Mouse (Mus musculus) midbrain, postnatal 0 days (tissue): ENCODE data around the gene Fxyd2. TPM values are rescaled to one million over a fixed set of nuclear protein-coding genes. Genes with fewer than 3 reads are reported as not detected.

Experiments used
- ATAC-seq: fragments of 200-750 bp; cut with Nextera tagmentation; 2 replicates; pipeline ENCODE4 v1.8.0; 2017; ENCODE audit warnings: moderate number of reproducible peaks, mild to moderate bottlenecking, moderate TSS enrichment, moderate library complexity; ENCODE audit not compliant: low FRiP score
- DNase-seq: peaks from one replicate; pipeline ENCODE4 v3.0.0-alpha.2; 2015; ENCODE audit warnings: low spot score
- H3K27ac ChIP-seq: fragments of 300-500 bp; sonication (generic); 2 replicates; pipeline ENCODE4 v1.5.1; 2014; ENCODE audit warnings: low read depth, mild to moderate bottlenecking, low read length, mixed read lengths
- H3K27me3 ChIP-seq: fragments of 300-500 bp; sonication (generic); 2 replicates; pipeline ENCODE4 v1.6.1; 2014; ENCODE audit warnings: low read length, control low read depth, mixed read lengths; ENCODE audit not compliant: insufficient read depth
- H3K36me3 ChIP-seq: fragments of 300-500 bp; sonication (generic); 2 replicates; pipeline ENCODE4 v1.6.1; 2014; ENCODE audit warnings: low read length, control low read depth, mixed read lengths; ENCODE audit not compliant: insufficient read depth
- H3K4me1 ChIP-seq: fragments of 300-500 bp; sonication (generic); 2 replicates; pipeline ENCODE4 v1.6.1; 2014; ENCODE audit warnings: mild to moderate bottlenecking, control low read depth, antibody characterized with exemption, low read length, mixed read lengths; ENCODE audit not compliant: insufficient read depth
- H3K4me2 ChIP-seq: fragments of 300-500 bp; sonication (generic); 2 replicates; pipeline ENCODE4 v1.6.1; 2014; ENCODE audit warnings: low read depth, mild to moderate bottlenecking, low read length, mixed read lengths; ENCODE audit not compliant: poor library complexity, severe bottlenecking
- H3K4me3 ChIP-seq: fragments of 300-500 bp; sonication (generic); 2 replicates; pipeline ENCODE4 v1.5.1; 2014; ENCODE audit warnings: low read depth, mild to moderate bottlenecking, low read length, moderate library complexity
- H3K9ac ChIP-seq: fragments of 300-500 bp; sonication (generic); replicated peaks from 2 replicates; pipeline ENCODE4 v1.6.1; 2014; ENCODE audit warnings: mild to moderate bottlenecking, low read length, moderate library complexity, mixed read lengths; ENCODE audit not compliant: poor library complexity, severe bottlenecking
- H3K9me3 ChIP-seq: fragments of 300-500 bp; sonication (generic); 2 replicates; pipeline ENCODE4 v1.6.1; 2016; ENCODE audit warnings: low read length, control low read depth
- CTCF ChIP-seq: IDR thresholded peaks from 2 replicates; pipeline ENCODE4 v1.5.1; 2016; ENCODE audit warnings: antibody characterized with exemption, mild to moderate bottlenecking
- WGBS: fragments of 180-500 bp; shearing (Covaris S2); extraction: QIAGEN DNeasy Blood & Tissue Kit; methylation state at CpG from one replicate; pipeline ENCODE4 v1.1.7; 2014; 5-methylcytosine and 5-hydroxymethylcytosine counted together
- polyA plus RNA-seq: library from polyadenylated mRNA; unstranded; fragments of >200 nt; fragmentation: Nextera tagmentation; extraction: Ambion mirVana; gene quantifications from 2 replicates; pipeline ENCODE4 v1.2.1, GENCODE M21; 2015
- total RNA-seq: library from RNA; depleted of rRNA; stranded (reverse); fragments of >200 nt; gene quantifications from 2 replicates; pipeline ENCODE4 v1.2.3, GENCODE M21; 2014

Fxyd2 gene
- total and polyA plus RNA-seq, 2 experiments from 2014 or later, result 21.0 to 40.8 TPM

DNA sequence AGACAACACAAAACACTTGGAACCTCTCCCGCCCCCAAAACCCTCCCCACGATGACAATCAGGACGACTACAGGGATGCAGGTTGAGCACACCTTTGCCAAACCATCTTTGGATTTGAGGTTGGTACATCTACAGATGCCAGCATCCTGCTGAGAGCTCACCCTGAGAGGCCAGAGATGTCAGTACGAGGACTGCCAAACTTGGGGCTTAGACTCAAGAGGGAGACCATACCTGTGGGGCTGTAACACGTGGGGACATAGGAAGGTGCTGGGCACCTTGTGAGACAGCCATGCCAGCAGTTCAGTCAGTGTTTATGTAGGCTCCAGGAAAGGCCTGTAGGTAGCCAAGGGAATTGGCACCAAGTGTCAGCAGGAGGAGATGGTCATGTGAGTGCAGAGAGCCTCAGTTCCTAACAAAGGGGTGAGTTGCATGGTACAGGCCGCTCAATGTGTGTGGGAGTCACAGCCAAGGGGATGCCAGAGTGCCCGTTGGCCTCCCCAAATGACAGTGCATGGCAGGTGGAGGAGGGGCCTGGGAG lies 23.4 kb downstream of the Fxyd2 start:
- Histone ChIP-seq H3K9ac (no peak overlapping the region), H3K4me1 (no peaks in the 10 kb centered on the region), H3K9me3 (no peaks in the 10 kb centered on the region), H3K4me2 (no peak overlapping the region), H3K4me3 (no peak overlapping the region), H3K27me3 (no peaks in the 10 kb centered on the region), H3K36me3 (no peaks in the 10 kb centered on the region), H3K27ac (no peak overlapping the region)
- TF ChIP-seq CTCF, result no peak
- WGBS, result 79% methylated on average over 7 of the region's 7 CpGs
- ATAC-seq (no peak), DNase-seq (no peak)

DNA sequence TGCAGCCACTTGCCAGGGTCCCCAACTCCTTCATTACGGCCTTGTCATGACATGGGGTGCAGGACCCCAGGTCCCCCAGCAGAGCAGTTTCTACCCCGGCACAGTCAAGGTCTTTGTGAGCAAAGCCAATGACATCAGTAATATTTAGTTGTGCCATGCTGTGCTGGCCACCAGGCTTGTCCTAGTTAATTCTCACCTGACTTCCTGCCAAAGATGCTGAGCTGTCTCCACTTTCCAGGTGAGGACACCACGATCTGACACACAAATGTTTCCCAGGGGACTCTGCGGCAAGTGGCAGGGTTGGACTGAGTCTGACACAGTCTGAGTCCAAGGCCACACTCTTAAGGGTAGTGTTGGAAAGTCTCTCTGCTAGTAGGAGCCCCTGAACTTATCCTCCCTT lies 27.0 kb downstream of the Fxyd2 start, which contains the start of gene Dscaml1:
Gene Dscaml1 (plus strand): TSS at position 173 of the 400 bp plus-strand sequence.
- Histone ChIP-seq H3K36me3 (no peaks in the 10 kb centered on the region), H3K27me3 (0 out of 2 replicates have a peak, but pooled peaks cover 2% of the 10 kb centered on the region), H3K9me3 (no peaks in the 10 kb centered on the region), H3K9ac (no peak within 1 kb of the TSS), H3K27ac (no peak within 1 kb of the TSS), H3K4me3 (no peak within 1 kb of the TSS), H3K4me1 (no peaks in the 10 kb centered on the region), H3K4me2 (no peak within 1 kb of the TSS)
- DNase-seq, result no peak
- 86% methylated on average over 4 of the region's 4 CpGs for WGBS
- TF ChIP-seq CTCF, result no peak
- ATAC-seq, result no peak

DNA sequence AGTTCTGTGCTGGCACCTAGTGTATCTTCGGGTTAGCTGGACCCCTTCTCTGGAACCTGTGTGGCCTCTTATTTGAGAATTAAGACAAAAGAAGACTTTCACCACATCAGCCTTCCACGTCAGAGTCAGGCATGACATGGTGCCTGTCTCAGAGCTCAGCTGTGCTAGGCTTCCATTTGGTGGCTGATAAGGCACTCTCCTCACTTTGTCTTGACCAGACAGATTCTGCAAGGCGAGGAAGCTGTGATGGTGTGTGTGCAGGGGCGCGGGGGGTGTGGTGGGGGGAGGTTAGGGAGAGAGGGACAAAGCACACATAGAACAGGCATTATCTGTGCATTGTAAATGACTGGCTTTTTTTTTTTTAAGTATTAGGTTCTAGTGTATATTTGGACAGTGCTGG lies 29.9 kb downstream of the Fxyd2 start:
- Histone ChIP-seq H3K9me3 (no peaks in the 10 kb centered on the region), H3K4me1 (peaks cover 9% of the 10 kb centered on the region; the same call in 1 of the 2 replicates), H3K4me2 (peak overlapping the region; percentile 87), H3K27me3 (0 out of 2 replicates have a peak, but pooled peaks cover 2% of the 10 kb centered on the region), H3K27ac (no peak overlapping the region), H3K9ac (no peak overlapping the region), H3K4me3 (peak overlapping the region; percentile 77; the same call in 1 of the 2 replicates), H3K36me3 (no peaks in the 10 kb centered on the region)
- ATAC-seq (no peak), DNase-seq (no peak)
- 32% methylated on average over 5 of the region's 5 CpGs for WGBS
- TF ChIP-seq CTCF, result no peak

- Histone ChIP-seq H3K36me3 (no peaks in the 10 kb centered on the region), H3K9ac (peak overlapping the region; percentile 76), H3K4me1 (peaks cover 12% of the 10 kb centered on the region; the same call in 1 of the 2 replicates), H3K4me2 (peak overlapping the region; percentile 87), H3K27me3 (0 out of 2 replicates have a peak, but pooled peaks cover 2% of the 10 kb centered on the region), H3K27ac (peak overlapping the region; percentile 76), H3K9me3 (no peaks in the 10 kb centered on the region), H3K4me3 (peak overlapping the region; percentile 77)
- 2% methylated on average over 43 of the region's 54 CpGs for WGBS
- peak; percentile 37 for DNase-seq
- TF ChIP-seq CTCF, result no peak
- ATAC-seq, result peak; percentile 41
These were observed 30.7 kb downstream of the Fxyd2 start for GRCm38 (mm10) chr9:45429951-45430697.

DNA sequence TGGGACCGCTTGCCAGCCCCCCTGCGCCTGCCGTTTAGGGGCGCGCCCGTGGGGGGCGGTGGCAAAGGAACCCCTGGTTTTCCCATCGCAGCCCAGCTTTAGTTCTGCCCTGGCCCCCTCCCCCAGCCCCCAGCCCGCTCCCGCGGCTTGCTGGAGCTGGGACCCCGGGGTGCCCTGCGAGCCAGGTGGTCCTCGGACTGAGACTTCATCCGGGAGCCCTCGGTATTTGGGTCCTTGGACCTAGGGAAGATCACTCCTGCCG lies 31.2 kb downstream of the Fxyd2 start:
- ATAC-seq (no peak), DNase-seq (no peak)
- TF ChIP-seq CTCF, result no peak
- Histone ChIP-seq H3K4me2 (peak overlapping the region; percentile 87), H3K27ac (peak overlapping the region; percentile 76; the same call in 1 of the 2 replicates), H3K4me1 (peaks cover 12% of the 10 kb centered on the region; the same call in 1 of the 2 replicates), H3K4me3 (peak overlapping the region; percentile 77), H3K9me3 (no peaks in the 10 kb centered on the region), H3K9ac (peak overlapping the region; percentile 76), H3K27me3 (0 out of 2 replicates have a peak, but pooled peaks cover 2% of the 10 kb centered on the region), H3K36me3 (no peaks in the 10 kb centered on the region)
- WGBS, result 0% methylated on average over 9 of the region's 17 CpGs

DNA sequence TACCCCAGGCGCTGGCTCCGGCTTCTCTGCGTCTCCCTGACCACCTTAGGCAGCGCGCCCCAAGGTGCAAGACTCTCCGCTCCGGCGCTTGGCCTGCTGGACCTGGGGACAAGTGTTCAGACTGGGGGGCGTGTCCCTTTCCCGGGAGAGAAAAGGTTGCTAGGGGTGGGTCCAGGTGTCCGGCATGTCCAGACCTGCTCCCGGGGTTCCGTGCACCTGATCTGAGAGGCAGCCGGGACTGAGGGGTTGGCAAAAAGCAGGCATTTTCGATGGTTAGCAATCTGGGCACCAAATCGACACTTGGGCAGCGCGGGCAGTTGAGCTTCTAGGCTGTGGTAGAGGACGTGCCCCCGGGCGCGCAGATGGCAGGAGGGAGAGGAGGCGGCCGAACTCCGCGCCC lies 31.7 kb downstream of the Fxyd2 start:
- 2% methylated on average over 26 of the region's 26 CpGs for WGBS
- H3K9ac ChIP-seq, result peak overlapping the region; percentile 76
- H3K4me2 ChIP-seq, result peak overlapping the region; percentile 87
- no peaks in the 10 kb centered on the region for H3K36me3 ChIP-seq
- H3K27me3 ChIP-seq, result 0 out of 2 replicates have a peak, but pooled peaks cover 2% of the 10 kb centered on the region
- peaks cover 14% of the 10 kb centered on the region; the same call in 1 of the 2 replicates for H3K4me1 ChIP-seq
- H3K27ac ChIP-seq, result peak overlapping the region; percentile 76
- no peak for DNase-seq
- no peak for TF ChIP-seq CTCF
- H3K4me3 ChIP-seq, result peak overlapping the region; percentile 77
- ATAC-seq, result peak; percentile 15; the same call in 1 of the 2 replicates
- H3K9me3 ChIP-seq, result no peaks in the 10 kb centered on the region
